Mouse (Mus musculus): Measurements from ENCODE around the gene Guk1. TPM values are rescaled to one million over a fixed set of nuclear protein-coding genes. Genes with fewer than 3 reads are reported as not detected.
A peak's percentile ranks its signal among the peaks of the same experiment; 100 is the strongest.

The Guk1 gene
- polyA plus RNA-seq, 1 experiment: 81.0 TPM

- Histone ChIP-seq H3K27me3 (ENCODE audit: control insufficient read depth, insufficient read depth, insufficient read length) (peaks cover 3% of the 10 kb centered on the region), H3K79me2 (ENCODE audit: control insufficient read depth, insufficient read depth) (peaks cover 39% of the 10 kb centered on the region), H3K36me3 (ENCODE audit: control insufficient read depth, insufficient read depth) (peaks cover 2% of the 10 kb centered on the region), H3K79me3 (ENCODE audit: low read depth) (peaks cover 31% of the 10 kb centered on the region), H3K4me3 (ENCODE audit: insufficient read depth, poor library complexity, severe bottlenecking) (no peak overlapping the region), H3ac (ENCODE audit: control insufficient read depth, insufficient read length, low read depth) (no peak overlapping the region)
- no peak for TF ChIP-seq FOSL1 (IDR thresholded peaks at IDR 0.05; ENCODE audit: insufficient read depth, low read length, poor library complexity, severe bottlenecking)
- no peak for TF ChIP-seq USF1 (IDR thresholded peaks at IDR 0.05; ENCODE audit: low read depth)
- TF ChIP-seq CEBPB (IDR thresholded peaks at IDR 0.05; ENCODE audit: low read depth): no peak
- no peak for TF ChIP-seq MYOG (IDR thresholded peaks at IDR 0.05; ENCODE audit: control insufficient read depth, extremely low read depth, insufficient read length)
- no peak for TF ChIP-seq CTCF (IDR thresholded peaks at IDR 0.05; ENCODE audit: control insufficient read depth, insufficient read depth, insufficient read length)
- no peak for TF ChIP-seq MYOD1 (IDR thresholded peaks at IDR 0.05; ENCODE audit: control insufficient read depth, insufficient read length, low read depth)
- no peak for TF ChIP-seq MAX (IDR thresholded peaks at IDR 0.05)
Measured at GRCm38 (mm10) chr11:59230144-59230760, 38.2 kb upstream of the Guk1 start.

- peak within 1 kb of the TSS; percentile 100 for H3K4me3 ChIP-seq (ENCODE audit: insufficient read depth, poor library complexity, severe bottlenecking)
- peaks cover 58% of the 10 kb centered on the region for H3K79me2 ChIP-seq (ENCODE audit: control insufficient read depth, insufficient read depth)
- H3ac ChIP-seq (ENCODE audit: control insufficient read depth, insufficient read length, low read depth): peak within 1 kb of the TSS; percentile 99
- TF ChIP-seq MYOD1 (IDR thresholded peaks at IDR 0.05; ENCODE audit: control insufficient read depth, insufficient read length, low read depth) (no peak), MAX (IDR thresholded peaks at IDR 0.05) (peak; percentile 56)
- H3K27me3 ChIP-seq (ENCODE audit: control insufficient read depth, insufficient read depth, insufficient read length): no peaks in the 10 kb centered on the region
- peaks cover 50% of the 10 kb centered on the region for H3K79me3 ChIP-seq (ENCODE audit: low read depth)
- peaks cover 21% of the 10 kb centered on the region for H3K36me3 ChIP-seq (ENCODE audit: control insufficient read depth, insufficient read depth)
Measured at GRCm38 (mm10) chr11:59228122-59228953, 36.3 kb upstream of the Guk1 start, which contains the start of gene Arf1. TSS of gene Arf1 (minus strand) at chr11:59228270.

- Histone ChIP-seq H3K27me3 (ENCODE audit: control insufficient read depth, insufficient read depth, insufficient read length) (no peaks in the 10 kb centered on the region), H3K79me3 (ENCODE audit: low read depth) (peaks cover 57% of the 10 kb centered on the region), H3K36me3 (ENCODE audit: control insufficient read depth, insufficient read depth) (peaks cover 28% of the 10 kb centered on the region), H3K79me2 (ENCODE audit: control insufficient read depth, insufficient read depth) (peaks cover 65% of the 10 kb centered on the region), H3K4me3 (ENCODE audit: insufficient read depth, poor library complexity, severe bottlenecking) (peak overlapping the region; percentile 100), H3ac (ENCODE audit: control insufficient read depth, insufficient read length, low read depth) (peak overlapping the region; percentile 99)
- TF ChIP-seq CTCF (IDR thresholded peaks at IDR 0.05; ENCODE audit: control insufficient read depth, insufficient read depth, insufficient read length) (no peak), FOSL1 (IDR thresholded peaks at IDR 0.05; ENCODE audit: insufficient read depth, low read length, poor library complexity, severe bottlenecking) (no peak), MAX (IDR thresholded peaks at IDR 0.05) (no peak), CEBPB (IDR thresholded peaks at IDR 0.05; ENCODE audit: low read depth) (no peak), MYOD1 (IDR thresholded peaks at IDR 0.05; ENCODE audit: control insufficient read depth, insufficient read length, low read depth) (no peak), USF1 (IDR thresholded peaks at IDR 0.05; ENCODE audit: low read depth) (no peak), MYOG (IDR thresholded peaks at IDR 0.05; ENCODE audit: control insufficient read depth, extremely low read depth, insufficient read length) (no peak)
Measured at GRCm38 (mm10) chr11:59227604-59228121, 35.7 kb upstream of the Guk1 start.

GRCm38 (mm10) chr11:59226787-59227603 lies 35.0 kb upstream of the Guk1 start:
- Histone ChIP-seq H3K27me3 (ENCODE audit: control insufficient read depth, insufficient read depth, insufficient read length) (no peaks in the 10 kb centered on the region), H3K79me2 (ENCODE audit: control insufficient read depth, insufficient read depth) (peaks cover 71% of the 10 kb centered on the region), H3K36me3 (ENCODE audit: control insufficient read depth, insufficient read depth) (peaks cover 35% of the 10 kb centered on the region), H3ac (ENCODE audit: control insufficient read depth, insufficient read length, low read depth) (peak overlapping the region; percentile 99), H3K4me3 (ENCODE audit: insufficient read depth, poor library complexity, severe bottlenecking) (peak overlapping the region; percentile 100), H3K79me3 (ENCODE audit: low read depth) (peaks cover 64% of the 10 kb centered on the region)
- no peak for TF ChIP-seq CTCF (IDR thresholded peaks at IDR 0.05; ENCODE audit: control insufficient read depth, insufficient read depth, insufficient read length)
- no peak for TF ChIP-seq MAX (IDR thresholded peaks at IDR 0.05)
- TF ChIP-seq USF1 (IDR thresholded peaks at IDR 0.05; ENCODE audit: low read depth): no peak
- no peak for TF ChIP-seq CEBPB (IDR thresholded peaks at IDR 0.05; ENCODE audit: low read depth)
- no peak for TF ChIP-seq MYOG (IDR thresholded peaks at IDR 0.05; ENCODE audit: control insufficient read depth, extremely low read depth, insufficient read length)
- TF ChIP-seq FOSL1 (IDR thresholded peaks at IDR 0.05; ENCODE audit: insufficient read depth, low read length, poor library complexity, severe bottlenecking): no peak

GRCm38 (mm10) chr11:59226251-59226650 lies 34.2 kb upstream of the Guk1 start:
- Histone ChIP-seq H3K27me3 (ENCODE audit: control insufficient read depth, insufficient read depth, insufficient read length) (no peaks in the 10 kb centered on the region), H3K36me3 (ENCODE audit: control insufficient read depth, insufficient read depth) (peaks cover 42% of the 10 kb centered on the region), H3K79me2 (ENCODE audit: control insufficient read depth, insufficient read depth) (peaks cover 79% of the 10 kb centered on the region), H3K4me3 (ENCODE audit: insufficient read depth, poor library complexity, severe bottlenecking) (peak overlapping the region; percentile 100), H3ac (ENCODE audit: control insufficient read depth, insufficient read length, low read depth) (no peak overlapping the region), H3K79me3 (ENCODE audit: low read depth) (peaks cover 71% of the 10 kb centered on the region)
- TF ChIP-seq CEBPB (IDR thresholded peaks at IDR 0.05; ENCODE audit: low read depth): no peak
- TF ChIP-seq MYOD1 (IDR thresholded peaks at IDR 0.05; ENCODE audit: control insufficient read depth, insufficient read length, low read depth): peak; percentile 87
- TF ChIP-seq FOSL1 (IDR thresholded peaks at IDR 0.05; ENCODE audit: insufficient read depth, low read length, poor library complexity, severe bottlenecking): peak; percentile 57
- TF ChIP-seq CTCF (IDR thresholded peaks at IDR 0.05; ENCODE audit: control insufficient read depth, insufficient read depth, insufficient read length): no peak

Data from C2C12 (cell line).